Mouse (Mus musculus) embryo, embryonic 9.5 days (tissue): ENCODE results near the gene Gm10974.

Experiments used
- DNase-seq: peaks from one replicate; pipeline ENCODE4 v3.0.0-alpha.2; 2017; ENCODE audit errors: extremely low spot score

Gene Gm10974

DNA sequence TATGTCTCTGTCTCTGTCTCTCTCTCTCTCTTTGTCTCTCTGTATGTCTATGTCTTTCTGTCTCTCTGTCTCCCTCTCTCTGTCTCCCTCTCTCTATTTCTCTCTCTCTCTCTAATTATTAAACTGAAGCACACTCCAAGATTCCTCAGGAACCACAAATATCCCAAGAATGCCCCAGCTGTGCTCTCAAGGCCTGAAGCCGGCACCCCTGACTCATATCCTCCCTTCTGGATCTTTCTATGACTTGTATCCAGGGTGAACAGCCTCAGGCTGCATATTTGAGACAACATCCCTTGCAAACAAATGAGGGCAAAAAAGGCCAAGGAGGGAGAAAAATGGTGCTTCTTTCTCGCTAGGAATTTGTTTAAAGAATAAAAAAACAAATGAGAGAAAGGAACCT lies at the start of gene Gm10974:
Gm10974 (plus strand) TSS at position 2 of the 400 bp plus-strand sequence.
- DNase-seq = no peak

DNA sequence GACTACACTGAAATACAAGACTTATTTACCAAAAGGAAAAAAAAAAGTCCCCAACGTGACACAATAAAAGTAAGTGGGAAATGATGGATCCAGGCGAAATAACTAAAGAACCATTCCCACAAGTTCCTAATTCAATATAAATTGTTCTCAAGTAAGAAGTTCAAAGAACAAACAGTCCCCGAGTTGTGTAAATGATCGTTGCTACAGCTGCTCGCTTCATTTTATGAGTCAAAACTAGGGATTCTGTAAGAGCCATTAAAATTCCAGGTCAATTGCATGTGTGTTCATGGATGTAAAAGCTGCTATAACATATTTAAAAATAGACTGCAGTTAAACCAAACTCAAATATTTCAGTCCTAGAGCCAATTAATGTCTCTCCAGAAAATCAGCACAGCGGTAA lies 47.6 kb upstream of the Gm10974 start:
- no peak for DNase-seq

GRCm38 (mm10) chr7:66320996-66321395 lies 44.7 kb upstream of the Gm10974 start:
- no peak for DNase-seq

GRCm38 (mm10) chr7:66323252-66324015 lies 42.3 kb upstream of the Gm10974 start:
- no peak for DNase-seq

DNA sequence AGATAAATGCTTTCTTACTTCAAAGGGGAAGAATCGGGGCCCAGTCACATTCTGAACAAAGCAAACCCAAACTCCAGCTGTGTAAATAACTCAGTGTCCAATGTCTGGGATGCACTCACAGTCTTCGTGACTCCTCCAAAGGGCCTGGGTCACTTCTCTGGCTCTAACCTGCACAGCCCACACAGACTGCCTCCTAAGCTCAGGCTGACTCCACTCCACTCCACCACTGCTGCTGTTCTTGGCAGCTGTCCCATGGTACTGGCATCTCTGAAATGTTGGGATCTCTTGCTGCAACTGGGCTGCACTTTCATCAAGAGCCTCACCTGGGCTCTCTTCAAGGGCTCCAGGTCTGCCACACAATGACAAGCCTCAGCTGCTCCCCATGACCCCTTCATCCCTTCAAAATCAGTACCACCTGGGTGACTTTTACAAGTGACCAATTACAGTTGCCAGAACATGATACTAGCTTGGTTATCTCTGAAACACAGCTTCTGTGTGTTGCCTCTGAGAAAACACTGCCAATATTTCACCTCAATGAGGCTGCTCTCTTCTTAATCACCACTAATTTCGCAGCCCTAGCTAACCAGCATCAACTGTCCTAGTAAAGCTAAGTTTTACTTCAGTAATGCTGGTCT lies 40.2 kb upstream of the Gm10974 start:
- DNase-seq = no peak

DNA sequence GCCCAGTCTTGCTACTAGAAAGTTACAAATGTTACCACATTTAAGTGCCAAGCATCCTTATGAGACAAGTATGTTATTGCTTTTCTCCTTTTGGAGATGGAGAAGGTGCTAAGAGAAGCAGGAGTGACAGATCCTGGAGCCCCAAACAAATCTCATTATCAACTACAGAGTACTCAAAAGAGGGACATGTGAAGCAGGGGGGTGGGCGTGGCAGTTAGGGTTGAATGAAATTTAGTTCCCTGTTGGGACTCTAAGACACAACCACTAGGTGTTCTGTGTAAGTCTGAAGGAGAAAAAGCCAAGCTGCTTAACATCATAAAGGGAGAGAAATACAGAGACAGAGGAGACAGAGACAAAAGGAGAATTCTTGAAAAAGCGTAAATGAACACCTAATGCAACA lies 38.2 kb upstream of the Gm10974 start:
- no peak for DNase-seq

DNA sequence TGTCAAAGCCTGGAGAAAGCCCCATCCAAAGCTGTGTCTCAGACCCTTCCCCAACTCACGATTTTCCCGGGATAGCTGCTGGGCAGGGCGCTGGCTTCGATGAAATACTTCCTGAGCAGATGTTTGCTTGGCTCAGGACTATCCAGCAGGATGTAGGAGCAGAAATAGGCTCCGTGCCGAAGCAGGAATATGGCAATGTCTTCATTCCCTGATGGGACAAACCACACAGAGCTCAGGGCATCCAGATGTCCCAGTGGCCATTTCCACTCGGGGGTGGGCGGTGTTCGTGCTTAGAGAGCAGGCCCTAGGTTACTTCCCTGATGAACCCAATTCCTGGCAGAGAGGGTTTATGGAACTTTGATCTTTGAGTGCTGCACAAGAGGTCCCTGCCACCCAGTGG lies 35.1 kb upstream of the Gm10974 start:
- DNase-seq = no peak

GRCm38 (mm10) chr7:66332340-66332739 lies 33.4 kb upstream of the Gm10974 start:
- no peak for DNase-seq

- DNase-seq = no peak
These were observed 31.7 kb upstream of the Gm10974 start for GRCm38 (mm10) chr7:66333906-66334500.

DNA sequence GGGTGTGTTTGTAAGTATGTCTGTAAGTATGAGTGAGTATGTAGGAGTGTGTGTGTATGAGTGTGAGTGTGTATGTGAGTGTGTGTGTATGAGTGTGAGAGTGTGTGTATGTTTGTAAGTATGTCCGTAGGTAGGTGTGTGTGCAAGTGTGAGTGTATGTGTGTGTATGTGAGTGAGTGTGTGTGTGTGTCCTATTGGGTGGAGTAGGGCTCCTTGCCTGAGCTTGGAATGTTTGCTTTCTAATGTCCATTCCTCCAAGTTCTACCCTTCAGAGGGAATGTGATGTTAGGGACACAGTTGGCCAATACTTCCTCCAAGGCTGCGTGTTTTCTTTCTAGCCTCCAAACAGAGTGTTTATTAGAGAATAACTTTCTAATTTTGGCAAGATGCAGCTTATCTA lies 28.8 kb upstream of the Gm10974 start:
- no peak for DNase-seq

DNA sequence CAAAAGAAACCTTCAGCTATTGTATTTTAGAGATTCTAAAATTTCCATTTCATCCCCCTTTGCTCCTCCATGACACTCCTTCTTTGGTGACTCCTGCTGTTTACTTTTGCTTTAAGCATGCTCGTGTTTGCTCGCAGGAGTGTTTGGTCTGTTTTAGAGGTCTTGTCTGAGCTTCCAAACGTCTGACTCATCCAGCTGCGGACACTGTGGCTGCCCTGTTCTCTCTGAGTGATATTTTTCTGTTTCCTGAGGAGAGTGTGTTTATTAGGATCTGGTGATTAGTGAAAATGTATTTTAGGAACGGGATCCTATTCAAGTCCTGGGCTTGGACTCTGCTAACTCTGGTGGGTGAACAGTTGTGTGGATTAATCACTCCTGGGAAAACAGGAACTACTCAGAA lies 26.1 kb upstream of the Gm10974 start:
- DNase-seq = no peak

DNA sequence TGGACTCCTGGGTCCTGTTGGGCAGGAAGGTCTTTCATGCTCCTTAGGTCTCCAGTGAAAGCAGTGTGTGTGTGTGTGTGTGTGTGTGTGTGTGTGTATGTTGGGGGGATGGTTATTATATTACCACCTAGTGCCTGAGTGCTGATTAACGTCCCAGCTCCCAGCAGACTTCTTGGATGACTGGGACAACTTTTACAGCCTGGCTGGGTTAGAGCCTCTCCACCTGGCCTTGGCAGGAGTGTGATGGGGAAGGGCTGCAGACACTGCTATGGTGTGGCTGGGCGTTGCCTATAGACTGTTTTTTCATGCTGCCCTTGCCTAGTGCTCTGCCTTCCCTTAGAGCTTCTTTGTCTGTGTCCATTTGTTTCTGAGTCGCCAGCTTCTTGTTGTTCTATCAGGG lies 25.7 kb upstream of the Gm10974 start:
- DNase-seq = no peak

GRCm38 (mm10) chr7:66342323-66342722 lies 23.4 kb upstream of the Gm10974 start:
- peak; percentile 39 for DNase-seq

DNA sequence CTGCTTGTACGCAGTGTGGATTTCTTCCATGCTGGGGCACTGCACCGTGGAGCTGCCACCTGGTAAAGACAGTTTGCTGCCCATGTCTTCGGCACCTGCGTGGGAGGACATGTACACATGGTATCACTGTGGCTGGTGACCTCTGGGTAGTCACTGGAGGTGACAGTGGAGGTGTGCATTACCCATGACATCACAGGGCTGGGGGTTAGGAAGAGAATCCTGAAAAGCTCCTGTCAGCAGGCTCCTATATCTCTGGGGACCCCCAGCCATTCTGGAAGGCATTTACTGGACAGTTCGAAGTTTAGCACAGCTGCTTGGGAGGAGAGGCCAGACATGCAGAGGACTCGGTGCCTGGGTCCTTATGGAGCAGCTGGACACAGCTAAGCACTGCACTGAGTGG lies 22.9 kb upstream of the Gm10974 start:
- DNase-seq = no peak

DNA sequence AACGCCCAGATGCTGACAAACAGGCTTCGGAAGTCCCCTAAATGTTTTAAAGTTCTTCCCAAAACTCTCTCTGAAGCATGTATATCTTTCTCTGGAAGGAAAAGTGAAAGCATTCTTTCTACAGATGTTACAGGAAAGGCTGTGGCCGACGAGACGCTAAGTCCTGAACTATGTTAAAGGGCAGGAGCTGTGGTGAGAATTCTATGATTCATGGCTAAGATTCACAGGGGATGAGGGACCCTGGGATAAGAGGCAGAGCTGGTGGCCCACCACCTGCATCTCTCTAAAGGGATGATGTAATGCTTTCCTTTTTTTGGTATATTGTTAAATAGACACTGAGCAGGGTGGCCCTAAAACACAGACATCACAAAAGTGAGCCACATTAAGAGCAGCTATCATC lies 22.4 kb upstream of the Gm10974 start:
- DNase-seq = no peak

DNA sequence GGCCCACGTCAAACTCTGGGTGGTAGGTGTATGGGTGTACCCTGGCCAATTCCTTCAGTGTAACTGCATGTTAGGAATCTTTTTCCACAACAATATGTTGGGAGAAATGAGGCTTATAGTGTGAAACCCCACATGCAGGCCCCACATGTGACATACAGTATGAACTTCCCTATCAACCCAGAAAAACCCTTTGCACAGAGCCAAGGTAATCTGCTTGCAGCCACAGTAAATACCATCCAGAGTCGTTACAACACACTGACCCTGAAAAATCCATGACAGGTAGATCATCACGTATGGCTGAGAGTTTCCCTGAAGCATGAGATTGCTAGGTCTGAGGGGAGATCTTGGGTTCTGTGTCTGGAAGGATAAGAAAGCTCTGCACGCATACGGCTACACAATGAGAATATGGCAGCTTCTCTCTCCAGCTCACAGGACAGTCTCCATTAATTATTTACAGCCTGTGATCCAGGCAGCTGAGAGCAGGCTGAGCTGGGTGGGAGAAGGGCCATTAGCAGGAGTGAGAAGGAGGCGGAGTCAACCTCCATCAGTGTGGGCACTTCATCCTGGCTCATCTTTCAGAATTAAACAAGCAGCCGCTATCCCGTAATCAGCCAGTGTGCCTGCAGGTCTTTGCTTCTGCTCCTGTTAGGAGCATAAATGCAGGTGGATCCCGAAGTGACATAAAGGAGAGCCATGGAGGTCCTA lies 18.6 kb upstream of the Gm10974 start:
- DNase-seq = peak; percentile 18

DNA sequence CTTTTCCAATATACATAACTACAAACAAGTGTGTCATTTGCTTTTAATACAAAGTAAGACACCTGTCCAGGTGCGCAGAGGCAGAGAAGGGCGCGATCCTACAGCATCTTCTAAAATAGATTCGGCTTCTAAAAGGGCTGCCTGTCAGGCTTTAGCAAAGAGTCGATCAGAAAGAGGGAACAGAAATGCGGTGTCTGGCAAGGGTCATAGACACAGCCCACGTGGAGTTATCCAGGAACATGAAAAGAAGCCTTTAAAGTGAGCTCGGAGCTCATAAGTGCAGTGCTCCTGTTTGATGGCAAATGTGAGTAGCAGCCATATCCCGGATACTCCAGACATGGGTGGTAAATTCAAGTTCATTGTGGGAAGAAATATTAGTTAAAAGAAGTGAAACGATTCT lies 17.1 kb upstream of the Gm10974 start:
- DNase-seq = no peak

- DNase-seq = no peak
These were observed 16.0 kb upstream of the Gm10974 start for GRCm38 (mm10) chr7:66349670-66350069.

DNA sequence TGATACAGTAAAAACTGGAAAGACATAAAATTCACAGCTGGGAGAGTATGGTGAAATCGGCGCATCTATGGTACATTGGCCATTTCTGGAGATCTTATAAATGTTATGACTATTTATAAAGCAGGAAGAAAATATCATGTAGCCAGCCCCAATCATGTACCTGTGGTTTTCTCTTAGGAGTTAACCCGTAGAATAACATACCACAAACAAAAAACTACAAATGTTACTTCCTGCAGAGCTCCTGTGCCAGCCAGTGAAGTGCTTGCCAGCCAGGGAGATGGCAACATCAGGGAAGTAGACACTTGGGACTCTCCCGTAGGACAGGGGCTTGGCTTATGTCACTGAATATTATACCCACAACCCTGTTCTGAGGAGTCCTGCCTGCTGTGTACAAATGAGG lies 14.6 kb upstream of the Gm10974 start:
- no peak for DNase-seq

GRCm38 (mm10) chr7:66354911-66355310 lies 10.8 kb upstream of the Gm10974 start:
- no peak for DNase-seq

- no peak for DNase-seq
These were observed 9.7 kb upstream of the Gm10974 start for GRCm38 (mm10) chr7:66355791-66356522.

- DNase-seq = no peak
These were observed 7.2 kb upstream of the Gm10974 start for GRCm38 (mm10) chr7:66358461-66358860.
